Mouse (Mus musculus) limb, embryonic 14.5 days (tissue): ENCODE data around the gene Olfr466. TPM values are rescaled to one million over a fixed set of nuclear protein-coding genes. Genes with fewer than 3 reads are reported as not detected.

Source experiments
- ATAC-seq: fragments of 200-750 bp; cut with Nextera tagmentation; 2 replicates; pipeline ENCODE4 v1.8.0; 2017; ENCODE audit warnings: low read depth, moderate number of reproducible peaks, moderate TSS enrichment; ENCODE audit not compliant: low FRiP score
- DNase-seq: peaks from one replicate; pipeline ENCODE4 v3.0.0-alpha.2; 2015; ENCODE audit warnings: low spot score
- H3K27ac ChIP-seq: fragments of 300-500 bp; sonication (generic); replicated peaks from 2 replicates; pipeline ENCODE4 v1.5.1; 2014; ENCODE audit warnings: low read depth, mild to moderate bottlenecking, low read length, moderate library complexity, mixed read lengths
- H3K27me3 ChIP-seq: fragments of 300-500 bp; sonication (generic); 2 replicates; pipeline ENCODE4 v1.6.1; 2014; ENCODE audit warnings: low read length, mixed read lengths; ENCODE audit not compliant: control insufficient read depth, insufficient read depth
- H3K36me3 ChIP-seq: fragments of 300-500 bp; sonication (generic); 2 replicates; pipeline ENCODE4 v1.6.1; 2014; ENCODE audit warnings: mild to moderate bottlenecking, low read length, moderate library complexity, mixed read lengths; ENCODE audit not compliant: control insufficient read depth, insufficient read depth
- H3K4me1 ChIP-seq: fragments of 300-500 bp; sonication (generic); 2 replicates; pipeline ENCODE4 v1.6.1; 2014; ENCODE audit warnings: antibody characterized with exemption, low read length, mixed read lengths; ENCODE audit not compliant: control insufficient read depth, insufficient read depth
- H3K4me2 ChIP-seq: fragments of 300-500 bp; sonication (generic); replicated peaks from 2 replicates; pipeline ENCODE4 v1.6.1; 2014; ENCODE audit warnings: low read depth, mild to moderate bottlenecking, low read length, moderate library complexity; ENCODE audit not compliant: severe bottlenecking
- H3K4me3 ChIP-seq: fragments of 300-500 bp; sonication (generic); replicated peaks from 2 replicates; pipeline ENCODE4 v1.5.1; 2014; ENCODE audit warnings: low read length
- H3K9ac ChIP-seq: fragments of 300-500 bp; sonication (generic); 2 replicates; pipeline ENCODE4 v1.6.1; 2014; ENCODE audit warnings: mild to moderate bottlenecking, low read depth, low read length, moderate library complexity; ENCODE audit not compliant: severe bottlenecking
- H3K9me3 ChIP-seq: fragments of 300-500 bp; sonication (generic); 2 replicates; pipeline ENCODE4 v1.6.1; 2016; ENCODE audit warnings: low read length; ENCODE audit not compliant: control insufficient read depth
- POLR2A ChIP-seq: fragments of 200-500 bp; IDR thresholded peaks from 2 replicates; pipeline ENCODE4 v1.8.0; 2012; ENCODE audit warnings: inconsistent platforms, mild to moderate bottlenecking, moderate library complexity, borderline replicate concordance; ENCODE audit not compliant: insufficient read depth, insufficient read length; ENCODE audit errors: extremely low read depth
- WGBS: fragments of 180-500 bp; shearing (Covaris S2); extraction: QIAGEN DNeasy Blood & Tissue Kit; methylation state at CpG from one replicate; pipeline ENCODE4 v1.1.7; 2014; 5-methylcytosine and 5-hydroxymethylcytosine counted together
- polyA plus RNA-seq, 2 experiments: library from polyadenylated mRNA; depleted of rRNA in 1 of 2; stranded (reverse) in 1 of 2; unstranded in 1 of 2; fragments of >200 nt; fragmentation: Nextera tagmentation in 1 of 2; extraction: Ambion mirVana in 1 of 2; gene quantifications; 2 replicates each; pipeline versions ENCODE4 v1.2.1 to v1.2.3; 2012 to 2014

The Olfr466 gene
- polyA plus RNA-seq, 2 experiments = not detected

- 0 out of 2 replicates have a peak, but pooled peaks have one; percentile 17 for ATAC-seq
- peak overlapping the region; percentile 92 for H3K27ac ChIP-seq
- WGBS = 60% methylated on average over 3 of the region's 3 CpGs
Measured at GRCm38 (mm10) chr13:65113239-65113638, 36.8 kb upstream of the Olfr466 start.

GRCm38 (mm10) chr13:65120984-65121383 lies 29.1 kb upstream of the Olfr466 start:
- Histone ChIP-seq H3K9me3 (no peaks in the 10 kb centered on the region), H3K4me1 (no peaks in the 10 kb centered on the region), H3K36me3 (no peaks in the 10 kb centered on the region), H3K4me2 (no peak overlapping the region), H3K9ac (no peak overlapping the region), H3K27ac (no peak overlapping the region), H3K27me3 (no peaks in the 10 kb centered on the region), H3K4me3 (no peak overlapping the region)
- ATAC-seq (no peak), DNase-seq (no peak)
- no peak for TF ChIP-seq POLR2A
- WGBS = 64% methylated on average over 3 of the region's 3 CpGs

More at GRCm38 (mm10) chr13:65113239-65113638, 36.8 kb upstream of the Olfr466 start:
- TF ChIP-seq POLR2A = no peak
- DNase-seq = no peak
- no peaks in the 10 kb centered on the region for H3K9me3 ChIP-seq
- H3K36me3 ChIP-seq = no peaks in the 10 kb centered on the region
- H3K4me3 ChIP-seq = peak overlapping the region; percentile 90
- peaks cover 5% of the 10 kb centered on the region; the same call in 1 of the 2 replicates for H3K4me1 ChIP-seq
- H3K27me3 ChIP-seq = no peaks in the 10 kb centered on the region
- peak overlapping the region; percentile 76 for H3K4me2 ChIP-seq
- H3K9ac ChIP-seq = peak overlapping the region; percentile 97

- Histone ChIP-seq H3K4me2 (no peak overlapping the region), H3K4me3 (no peak overlapping the region), H3K27me3 (no peaks in the 10 kb centered on the region), H3K36me3 (no peaks in the 10 kb centered on the region), H3K27ac (no peak overlapping the region), H3K4me1 (no peaks in the 10 kb centered on the region), H3K9ac (no peak overlapping the region), H3K9me3 (no peaks in the 10 kb centered on the region)
- DNase-seq (no peak), ATAC-seq (no peak)
- WGBS = 63% methylated on average over 1 of the region's 1 CpGs
- no peak for TF ChIP-seq POLR2A
Measured at GRCm38 (mm10) chr13:65122111-65122510, 27.9 kb upstream of the Olfr466 start.

GRCm38 (mm10) chr13:65127063-65127847 lies 22.8 kb upstream of the Olfr466 start:
- no peaks in the 10 kb centered on the region for H3K4me1 ChIP-seq
- no peak for TF ChIP-seq POLR2A
- no peak overlapping the region for H3K9ac ChIP-seq
- ATAC-seq (no peak), DNase-seq (no peak)
- no peaks in the 10 kb centered on the region for H3K36me3 ChIP-seq
- H3K4me3 ChIP-seq = no peak overlapping the region
- H3K9me3 ChIP-seq = no peaks in the 10 kb centered on the region
- no peaks in the 10 kb centered on the region for H3K27me3 ChIP-seq
- H3K27ac ChIP-seq = no peak overlapping the region
- no peak overlapping the region for H3K4me2 ChIP-seq
- 63% methylated on average over 3 of the region's 3 CpGs for WGBS

- Histone ChIP-seq H3K27me3 (no peaks in the 10 kb centered on the region), H3K27ac (no peak within 1 kb of the TSS), H3K4me2 (no peak within 1 kb of the TSS), H3K4me1 (no peaks in the 10 kb centered on the region), H3K9ac (no peak within 1 kb of the TSS), H3K9me3 (no peaks in the 10 kb centered on the region), H3K4me3 (no peak within 1 kb of the TSS), H3K36me3 (no peaks in the 10 kb centered on the region)
- WGBS = 84% methylated on average over 4 of the region's 4 CpGs
- DNase-seq = no peak
- no peak for TF ChIP-seq POLR2A
- ATAC-seq = no peak
Measured at GRCm38 (mm10) chr13:65137789-65138188, 12.3 kb upstream of the Olfr466 start, which contains the start of gene Olfr465-ps1. Gene Olfr465-ps1 (plus strand): TSS chr13:65138089.

- no peak for DNase-seq
- Histone ChIP-seq H3K27ac (no peak overlapping the region), H3K9ac (no peak overlapping the region), H3K4me2 (no peak overlapping the region), H3K36me3 (no peaks in the 10 kb centered on the region), H3K9me3 (no peaks in the 10 kb centered on the region), H3K4me3 (no peak overlapping the region), H3K4me1 (no peaks in the 10 kb centered on the region), H3K27me3 (no peaks in the 10 kb centered on the region)
- 81% methylated on average over 3 of the region's 3 CpGs for WGBS
- TF ChIP-seq POLR2A = no peak
- no peak for ATAC-seq
Measured at GRCm38 (mm10) chr13:65174102-65174501, 24.1 kb downstream of the Olfr466 start.
